Mouse (Mus musculus) megakaryocyte, embryonic 14.5 days (primary cell): Measurements from ENCODE around the gene Hoxb6.

Experiments used
- FLI1 ChIP-seq: IDR thresholded peaks from 2 replicates; pipeline ENCODE4 v1.6.1; 2012; ENCODE audit warnings: low read length, inconsistent platforms, mixed read lengths
- GATA1 ChIP-seq: IDR thresholded peaks from 3 replicates; pipeline ENCODE4 v1.6.1; 2012; ENCODE audit warnings: mixed read lengths, low read length, inconsistent platforms, borderline replicate concordance

- TF ChIP-seq GATA1 (no peak), FLI1 (no peak)
These were observed 19.5 kb downstream of the Hoxb6 start for GRCm38 (mm10) chr11:96311520-96312417.
